Mouse (Mus musculus) myocyte (in vitro differentiated cells): ENCODE data around the gene Gkap1.

ENCODE experiments used
- E2F4 ChIP-seq: IDR thresholded peaks from one replicate; pipeline ENCODE4 v1.6.1; 2011; ENCODE audit warnings: mild to moderate bottlenecking, control low read depth, moderate library complexity; ENCODE audit not compliant: insufficient read depth
- MYOG ChIP-seq, 3 experiments: IDR thresholded peaks; one replicate each; pipeline ENCODE4 v1.6.1; 2011; ENCODE audit warnings: control low read depth in 2 of 3, low read depth in 2 of 3, mild to moderate bottlenecking in 2 of 3; ENCODE audit not compliant: insufficient read length in 2 of 3, control insufficient read depth in 1 of 3, insufficient read depth in 1 of 3
- POLR2A ChIP-seq: IDR thresholded peaks from one replicate; pipeline ENCODE4 v1.6.1; 2011; ENCODE audit warnings: low read depth, mild to moderate bottlenecking, control low read depth, moderate library complexity; ENCODE audit not compliant: insufficient read length
- REST ChIP-seq: IDR thresholded peaks from one replicate; pipeline ENCODE4 v1.6.1; 2011; ENCODE audit warnings: mild to moderate bottlenecking, control low read depth, moderate library complexity; ENCODE audit not compliant: insufficient read depth, insufficient read length
- TCF12 ChIP-seq: IDR thresholded peaks from one replicate; pipeline ENCODE4 v1.6.1; 2011; ENCODE audit warnings: mild to moderate bottlenecking, control low read depth; ENCODE audit not compliant: poor library complexity, insufficient read depth, severe bottlenecking
- USF1 ChIP-seq: IDR thresholded peaks from one replicate; pipeline ENCODE4 v1.6.1; 2011; ENCODE audit warnings: low read depth, mild to moderate bottlenecking, control low read depth, moderate library complexity

- TF ChIP-seq TCF12 (no peak), USF1 (no peak), POLR2A (no peak), MYOG (IDR thresholded peaks at IDR 0.05; ENCODE audit: control insufficient read depth in 1 of 3, insufficient read depth in 1 of 3, insufficient read length in 2 of 3, low read depth in 2 of 3) (no peak), E2F4 (no peak), REST (no peak)
Measured at GRCm38 (mm10) chr13:58302421-58303145, 27.1 kb upstream of the Gkap1 start.
